Mouse (Mus musculus) A20 (cell line): Measurements from ENCODE around the gene Trmt10b.

Source experiments
- DNase-seq: peaks from one replicate; pipeline ENCODE4 v3.0.0-alpha.2; 2011; ENCODE audit warnings: low read depth, low spot score

The Trmt10b gene

GRCm38 (mm10) chr4:45341669-45342249, 44.8 kb downstream of the Trmt10b start, which contains the start of gene Dcaf10:
Gene Dcaf10, plus strand, starts transcription at chr4:45342101.
- DNase-seq, result peak; percentile 94

- DNase-seq, result no peak
Measured at GRCm38 (mm10) chr4:45342286-45343155, 45.6 kb downstream of the Trmt10b start, which contains the start of gene Exosc3. Gene Exosc3, minus strand, starts transcription at chr4:45342732.

- no peak for DNase-seq
Measured at GRCm38 (mm10) chr4:45356653-45357052, 59.7 kb downstream of the Trmt10b start.
